Mouse (Mus musculus) limb, embryonic 14.5 days (tissue): ENCODE data around the gene Lrp8. TPM values are rescaled to one million over a fixed set of nuclear protein-coding genes. Genes with fewer than 3 reads are reported as not detected.

ENCODE experiments used
- ATAC-seq: fragments of 200-750 bp; cut with Nextera tagmentation; 2 replicates; pipeline ENCODE4 v1.8.0; 2017; ENCODE audit warnings: low read depth, moderate number of reproducible peaks, moderate TSS enrichment; ENCODE audit not compliant: low FRiP score
- DNase-seq: peaks from one replicate; pipeline ENCODE4 v3.0.0-alpha.2; 2015; ENCODE audit warnings: low spot score
- H3K27ac ChIP-seq: fragments of 300-500 bp; sonication (generic); replicated peaks from 2 replicates; pipeline ENCODE4 v1.5.1; 2014; ENCODE audit warnings: low read depth, mild to moderate bottlenecking, low read length, moderate library complexity, mixed read lengths
- H3K27me3 ChIP-seq: fragments of 300-500 bp; sonication (generic); 2 replicates; pipeline ENCODE4 v1.6.1; 2014; ENCODE audit warnings: low read length, mixed read lengths; ENCODE audit not compliant: control insufficient read depth, insufficient read depth
- H3K36me3 ChIP-seq: fragments of 300-500 bp; sonication (generic); 2 replicates; pipeline ENCODE4 v1.6.1; 2014; ENCODE audit warnings: mild to moderate bottlenecking, low read length, moderate library complexity, mixed read lengths; ENCODE audit not compliant: control insufficient read depth, insufficient read depth
- H3K4me1 ChIP-seq: fragments of 300-500 bp; sonication (generic); 2 replicates; pipeline ENCODE4 v1.6.1; 2014; ENCODE audit warnings: antibody characterized with exemption, low read length, mixed read lengths; ENCODE audit not compliant: control insufficient read depth, insufficient read depth
- H3K4me2 ChIP-seq: fragments of 300-500 bp; sonication (generic); replicated peaks from 2 replicates; pipeline ENCODE4 v1.6.1; 2014; ENCODE audit warnings: low read depth, mild to moderate bottlenecking, low read length, moderate library complexity; ENCODE audit not compliant: severe bottlenecking
- H3K4me3 ChIP-seq: fragments of 300-500 bp; sonication (generic); replicated peaks from 2 replicates; pipeline ENCODE4 v1.5.1; 2014; ENCODE audit warnings: low read length
- H3K9ac ChIP-seq: fragments of 300-500 bp; sonication (generic); 2 replicates; pipeline ENCODE4 v1.6.1; 2014; ENCODE audit warnings: mild to moderate bottlenecking, low read depth, low read length, moderate library complexity; ENCODE audit not compliant: severe bottlenecking
- H3K9me3 ChIP-seq: fragments of 300-500 bp; sonication (generic); 2 replicates; pipeline ENCODE4 v1.6.1; 2016; ENCODE audit warnings: low read length; ENCODE audit not compliant: control insufficient read depth
- POLR2A ChIP-seq: fragments of 200-500 bp; IDR thresholded peaks from 2 replicates; pipeline ENCODE4 v1.8.0; 2012; ENCODE audit warnings: inconsistent platforms, mild to moderate bottlenecking, moderate library complexity, borderline replicate concordance; ENCODE audit not compliant: insufficient read depth, insufficient read length; ENCODE audit errors: extremely low read depth
- WGBS: fragments of 180-500 bp; shearing (Covaris S2); extraction: QIAGEN DNeasy Blood & Tissue Kit; methylation state at CpG from one replicate; pipeline ENCODE4 v1.1.7; 2014; 5-methylcytosine and 5-hydroxymethylcytosine counted together
- polyA plus RNA-seq, 2 experiments: library from polyadenylated mRNA; depleted of rRNA in 1 of 2; stranded (reverse) in 1 of 2; unstranded in 1 of 2; fragments of >200 nt; fragmentation: Nextera tagmentation in 1 of 2; extraction: Ambion mirVana in 1 of 2; gene quantifications; 2 replicates each; pipeline versions ENCODE4 v1.2.1 to v1.2.3; 2012 to 2014

Gene Lrp8
- polyA plus RNA-seq, 2 experiments: 3.2 to 10.5 TPM

DNA sequence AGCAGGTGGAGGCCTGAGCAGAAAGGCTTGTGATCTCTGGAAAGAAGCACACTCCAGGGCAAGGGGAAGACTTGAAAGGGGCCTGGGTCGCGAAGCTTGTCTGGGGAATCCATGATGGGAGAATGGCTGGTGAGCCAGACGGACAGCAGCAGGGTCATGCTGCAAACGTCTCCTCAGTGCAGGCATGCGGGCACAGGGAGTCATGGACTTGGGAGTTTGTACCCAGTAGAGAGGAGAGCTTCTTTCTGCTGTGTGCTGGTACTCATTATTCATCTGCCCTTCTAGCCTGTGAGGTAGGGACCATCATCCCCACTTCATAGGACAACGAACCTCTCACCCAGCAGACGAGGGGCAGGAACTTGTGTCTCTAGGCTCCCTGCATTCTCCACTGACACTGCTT is 51.8 kb downstream of the Lrp8 start:
- 86% methylated on average over 6 of the region's 7 CpGs for WGBS
- TF ChIP-seq POLR2A: no peak

DNA sequence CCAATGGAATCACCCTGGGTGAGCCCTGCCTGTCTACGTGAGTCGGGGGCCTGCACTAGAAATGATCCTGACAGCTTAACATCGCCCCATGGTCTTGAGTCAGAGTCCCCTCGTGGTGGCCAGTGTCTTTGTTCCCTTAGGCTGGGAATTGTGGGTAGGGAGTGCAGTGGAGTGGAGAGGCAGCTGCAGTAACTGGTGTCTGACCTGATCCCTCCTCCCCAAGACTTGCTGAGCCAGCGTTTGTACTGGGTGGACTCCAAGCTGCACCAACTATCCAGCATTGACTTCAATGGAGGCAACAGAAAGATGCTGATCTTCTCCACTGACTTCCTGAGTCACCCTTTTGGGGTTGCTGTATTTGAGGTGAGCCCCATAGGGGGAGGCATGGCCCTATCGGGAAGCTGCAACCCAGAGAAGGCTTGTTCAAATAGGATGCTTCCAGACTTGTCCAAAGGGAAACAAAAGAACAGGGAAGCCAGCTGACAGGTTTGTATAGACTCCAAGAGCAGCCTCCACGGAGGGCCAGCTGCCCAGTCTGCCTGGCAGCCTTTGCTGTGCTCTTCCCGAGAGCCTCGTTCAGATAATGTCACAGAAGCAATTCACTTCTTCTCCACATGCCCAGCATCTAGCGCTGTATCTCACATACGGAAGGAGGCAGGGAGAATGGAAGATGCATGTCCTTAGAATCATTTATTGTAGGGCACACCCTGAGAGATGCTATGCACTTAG is 55.1 kb downstream of the Lrp8 start:
- no peaks in the 10 kb centered on the region for H3K27me3 ChIP-seq
- TF ChIP-seq POLR2A: no peak
- WGBS: 85% methylated on average over 11 of the region's 11 CpGs
- H3K4me3 ChIP-seq: no peak overlapping the region
- no peak overlapping the region for H3K9ac ChIP-seq
- no peaks in the 10 kb centered on the region for H3K36me3 ChIP-seq
- no peaks in the 10 kb centered on the region for H3K9me3 ChIP-seq
- H3K27ac ChIP-seq: no peak overlapping the region
- ATAC-seq: no peak
- no peak for DNase-seq
- no peak overlapping the region for H3K4me2 ChIP-seq
- no peaks in the 10 kb centered on the region for H3K4me1 ChIP-seq

More for the DNA sequence above, 51.8 kb downstream of the Lrp8 start:
- no peak overlapping the region for H3K4me2 ChIP-seq
- H3K27ac ChIP-seq: no peak overlapping the region
- no peaks in the 10 kb centered on the region for H3K9me3 ChIP-seq
- no peak overlapping the region for H3K4me3 ChIP-seq
- H3K9ac ChIP-seq: no peak overlapping the region
- no peaks in the 10 kb centered on the region for H3K4me1 ChIP-seq
- no peaks in the 10 kb centered on the region for H3K27me3 ChIP-seq
- no peak for DNase-seq
- ATAC-seq: no peak
- H3K36me3 ChIP-seq: no peaks in the 10 kb centered on the region

DNA sequence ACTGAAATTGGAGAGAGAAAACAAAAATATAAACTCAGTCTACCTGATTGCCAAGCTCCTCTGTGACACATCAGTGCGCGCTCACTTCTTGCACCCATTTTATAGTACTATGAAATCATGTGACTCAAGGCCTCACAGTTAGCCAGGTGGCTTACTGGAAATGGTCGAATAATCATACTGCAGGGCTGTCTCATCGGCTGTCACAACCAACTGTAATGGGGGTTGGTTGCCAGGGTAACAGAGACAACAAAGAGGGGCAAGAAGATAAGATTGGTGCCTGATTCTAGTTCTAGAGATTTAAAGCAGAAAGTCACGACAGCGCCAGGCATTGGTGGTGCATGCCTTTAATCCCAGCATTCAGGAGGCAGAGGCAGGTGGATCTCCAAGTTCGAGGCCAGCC is 56.9 kb downstream of the Lrp8 start:
- no peak for ATAC-seq
- 95% methylated on average over 7 of the region's 7 CpGs for WGBS
- H3K27me3 ChIP-seq: no peaks in the 10 kb centered on the region
- H3K36me3 ChIP-seq: no peaks in the 10 kb centered on the region
- H3K9ac ChIP-seq: no peak overlapping the region
- no peak overlapping the region for H3K4me2 ChIP-seq
- H3K9me3 ChIP-seq: no peaks in the 10 kb centered on the region
- no peak for TF ChIP-seq POLR2A
- H3K27ac ChIP-seq: no peak overlapping the region
- H3K4me1 ChIP-seq: no peaks in the 10 kb centered on the region
- DNase-seq: no peak
- no peak overlapping the region for H3K4me3 ChIP-seq

DNA sequence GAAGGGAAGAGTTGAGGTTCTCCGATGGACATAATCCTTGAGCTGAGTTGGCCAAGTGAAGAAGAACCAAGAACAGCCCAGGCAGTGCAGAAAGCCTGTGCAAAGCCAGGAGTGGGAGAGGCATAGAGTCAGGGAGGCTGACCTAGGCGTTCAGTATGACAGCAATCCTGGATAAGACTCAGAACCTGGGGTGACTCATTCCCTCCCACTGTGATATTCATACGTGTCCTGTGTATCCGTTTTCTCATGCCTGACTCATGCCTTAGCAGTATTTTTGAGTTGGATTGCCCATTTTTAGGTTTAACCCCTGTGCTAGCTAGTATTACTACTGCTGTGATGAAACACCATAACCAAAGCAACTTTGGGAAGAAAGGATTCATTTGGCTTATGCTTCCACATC is 62.8 kb downstream of the Lrp8 start:
- DNase-seq: no peak
- no peak for TF ChIP-seq POLR2A
- WGBS: 89% methylated on average over 4 of the region's 4 CpGs
- no peak for ATAC-seq
- Histone ChIP-seq H3K9me3 (no peaks in the 10 kb centered on the region), H3K9ac (no peak overlapping the region), H3K36me3 (no peaks in the 10 kb centered on the region; the same call in 1 of the 2 replicates), H3K4me1 (no peaks in the 10 kb centered on the region), H3K4me3 (no peak overlapping the region), H3K27ac (no peak overlapping the region), H3K27me3 (no peaks in the 10 kb centered on the region), H3K4me2 (no peak overlapping the region)

DNA sequence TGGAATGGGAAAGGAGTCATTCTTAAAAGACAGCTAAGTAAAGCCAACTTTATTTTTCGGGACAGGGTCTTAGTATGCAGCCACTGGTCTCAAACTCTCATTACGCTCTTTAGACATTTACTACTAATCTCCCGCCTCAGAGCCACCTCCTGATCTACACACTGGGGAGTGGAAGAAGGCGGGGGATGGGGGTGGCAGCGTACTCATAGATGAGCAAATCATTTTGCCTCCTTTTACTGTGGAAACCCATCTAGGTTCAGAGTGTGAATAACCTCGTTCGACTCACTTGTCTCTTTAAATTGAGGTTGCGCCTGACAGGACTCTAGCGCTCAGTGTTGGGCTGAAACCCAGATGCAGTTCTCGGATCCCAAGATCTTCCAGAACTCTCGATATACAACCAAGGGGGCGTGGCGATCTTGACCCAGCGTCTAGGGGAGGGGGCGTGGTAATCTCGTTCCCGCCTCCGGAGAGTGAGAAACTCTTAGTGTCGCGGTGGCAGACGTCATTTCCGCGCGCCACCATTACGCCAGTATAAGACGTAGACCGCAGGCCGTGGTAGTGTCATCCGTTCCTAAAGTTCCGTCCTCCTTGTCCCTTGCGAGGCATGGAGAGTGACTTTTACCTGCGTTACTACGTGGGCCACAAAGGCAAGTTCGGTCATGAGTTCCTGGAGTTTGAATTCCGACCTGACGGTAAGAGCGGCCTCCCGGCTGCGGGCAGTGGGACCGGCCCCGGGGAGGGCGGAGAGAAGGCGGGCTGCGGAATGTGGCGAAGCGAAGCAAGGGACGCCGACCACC is 77.4 kb downstream of the Lrp8 start, which contains the start of gene Magoh:
Magoh (plus strand) TSS at position 502 of the 797 bp plus-strand sequence.
- TF ChIP-seq POLR2A: peak; percentile 54; the same call in 1 of the 2 replicates
- peak within 1 kb of the TSS; percentile 64 for H3K4me3 ChIP-seq
- peaks cover 10% of the 10 kb centered on the region for H3K4me1 ChIP-seq
- peak; percentile 94 for ATAC-seq
- no peaks in the 10 kb centered on the region for H3K27me3 ChIP-seq
- H3K36me3 ChIP-seq: peaks cover 34% of the 10 kb centered on the region
- H3K9ac ChIP-seq: peak within 1 kb of the TSS; percentile 77
- DNase-seq: peak; percentile 99
- 3% methylated on average over 48 of the region's 48 CpGs for WGBS
- peak within 1 kb of the TSS; percentile 52 for H3K27ac ChIP-seq
- no peaks in the 10 kb centered on the region for H3K9me3 ChIP-seq
- H3K4me2 ChIP-seq: peak within 1 kb of the TSS; percentile 86
